Comparison of ENCODE assay signal across 7 mouse cellular contexts in genomic region chr9:61705586-61706233, GRCm38 (mm10).
A peak's percentile ranks its signal among the peaks of the same experiment; 100 is the strongest.
DNase-seq lines count a peak whose midpoint lies in the region; ATAC-seq and TF ChIP-seq lines count a peak whose summit lies in the region.

No protein-coding gene starts in this region.

- TF ChIP-seq CTCF in liver, postnatal 0 days (IDR thresholded peaks at IDR 0.05; ENCODE audit: low read depth): no peak

- peaks cover 24% of the 10 kb centered on the region for H3K4me1 ChIP-seq in liver, postnatal 0 days (ENCODE audit: insufficient read depth)

- no peak overlapping the region for H3K27ac ChIP-seq in liver, postnatal 0 days (ENCODE audit: low read depth)

- no peak overlapping the region for H3K4me2 ChIP-seq in liver, postnatal 0 days (ENCODE audit: low read depth, low read length)

- 43% methylated on average over 5 of the region's 5 CpGs for WGBS in liver, postnatal 0 days (ENCODE audit: insufficient replicate concordance)

- H3K27me3 ChIP-seq in liver, postnatal 0 days (ENCODE audit: insufficient read depth, low read length): no peaks in the 10 kb centered on the region

- no peak overlapping the region for H3K4me3 ChIP-seq in liver, postnatal 0 days (ENCODE audit: low read depth, low read length)

- H3K9ac ChIP-seq in liver, postnatal 0 days (replicated peaks): no peak overlapping the region

- 0 out of 2 replicates have a peak, but pooled peaks have one; percentile 24 for ATAC-seq in liver, postnatal 0 days
- peak; percentile 48 for ATAC-seq in granulocyte monocyte progenitor cell, adult 5-6 weeks (replicated peaks; ENCODE audit: poor library complexity, severe bottlenecking)

- H3K36me3 ChIP-seq in liver, postnatal 0 days (replicated peaks; ENCODE audit: insufficient read depth, low read length): no peaks in the 10 kb centered on the region

- DNase-seq in liver, postnatal 0 days: peak; percentile 56
- DNase-seq in liver: no peak
- DNase-seq in lung, postnatal 10 days: peak; percentile 32
- DNase-seq in thymus, postnatal 25 days: peak; percentile 65
- DNase-seq in cerebellum, adult 11-12 months: no peak
- DNase-seq in kidney, adult 18-20 months: no peak

- 0 out of 2 replicates have a peak, but pooled peaks have one; percentile 14 for TF ChIP-seq EP300 in liver, postnatal 0 days (IDR thresholded peaks at IDR 0.05; ENCODE audit: low read depth)

- H3K9me3 ChIP-seq in liver, postnatal 0 days (ENCODE audit: low read length): no peaks in the 10 kb centered on the region

Comparison
In these comparisons a context has a peak if more than half of its experiments do, and no peak if none do; other contexts are left out.
1. DNase-seq: peak in liver, postnatal 0 days (single experiment), lung, postnatal 10 days (single experiment) and thymus, postnatal 25 days (single experiment); none in liver (single experiment), cerebellum, adult 11-12 months (single experiment) and kidney, adult 18-20 months (single experiment).